Mouse (Mus musculus) limb, embryonic 14.5 days (tissue): ENCODE measurements around the gene Olfr71. TPM values are rescaled to one million over a fixed set of nuclear protein-coding genes. Genes with fewer than 3 reads are reported as not detected.

Experiments
- ATAC-seq: fragments of 200-750 bp; cut with Nextera tagmentation; 2 replicates; pipeline ENCODE4 v1.8.0; 2017; ENCODE audit warnings: low read depth, moderate number of reproducible peaks, moderate TSS enrichment; ENCODE audit not compliant: low FRiP score
- DNase-seq: peaks from one replicate; pipeline ENCODE4 v3.0.0-alpha.2; 2015; ENCODE audit warnings: low spot score
- H3K27ac ChIP-seq: fragments of 300-500 bp; sonication (generic); replicated peaks from 2 replicates; pipeline ENCODE4 v1.5.1; 2014; ENCODE audit warnings: low read depth, mild to moderate bottlenecking, low read length, moderate library complexity, mixed read lengths
- H3K27me3 ChIP-seq: fragments of 300-500 bp; sonication (generic); 2 replicates; pipeline ENCODE4 v1.6.1; 2014; ENCODE audit warnings: low read length, mixed read lengths; ENCODE audit not compliant: control insufficient read depth, insufficient read depth
- H3K36me3 ChIP-seq: fragments of 300-500 bp; sonication (generic); 2 replicates; pipeline ENCODE4 v1.6.1; 2014; ENCODE audit warnings: mild to moderate bottlenecking, low read length, moderate library complexity, mixed read lengths; ENCODE audit not compliant: control insufficient read depth, insufficient read depth
- H3K4me1 ChIP-seq: fragments of 300-500 bp; sonication (generic); 2 replicates; pipeline ENCODE4 v1.6.1; 2014; ENCODE audit warnings: antibody characterized with exemption, low read length, mixed read lengths; ENCODE audit not compliant: control insufficient read depth, insufficient read depth
- H3K4me2 ChIP-seq: fragments of 300-500 bp; sonication (generic); replicated peaks from 2 replicates; pipeline ENCODE4 v1.6.1; 2014; ENCODE audit warnings: low read depth, mild to moderate bottlenecking, low read length, moderate library complexity; ENCODE audit not compliant: severe bottlenecking
- H3K4me3 ChIP-seq: fragments of 300-500 bp; sonication (generic); replicated peaks from 2 replicates; pipeline ENCODE4 v1.5.1; 2014; ENCODE audit warnings: low read length
- H3K9ac ChIP-seq: fragments of 300-500 bp; sonication (generic); 2 replicates; pipeline ENCODE4 v1.6.1; 2014; ENCODE audit warnings: mild to moderate bottlenecking, low read depth, low read length, moderate library complexity; ENCODE audit not compliant: severe bottlenecking
- H3K9me3 ChIP-seq: fragments of 300-500 bp; sonication (generic); 2 replicates; pipeline ENCODE4 v1.6.1; 2016; ENCODE audit warnings: low read length; ENCODE audit not compliant: control insufficient read depth
- POLR2A ChIP-seq: fragments of 200-500 bp; IDR thresholded peaks from 2 replicates; pipeline ENCODE4 v1.8.0; 2012; ENCODE audit warnings: inconsistent platforms, mild to moderate bottlenecking, moderate library complexity, borderline replicate concordance; ENCODE audit not compliant: insufficient read depth, insufficient read length; ENCODE audit errors: extremely low read depth
- WGBS: fragments of 180-500 bp; shearing (Covaris S2); extraction: QIAGEN DNeasy Blood & Tissue Kit; methylation state at CpG from one replicate; pipeline ENCODE4 v1.1.7; 2014; 5-methylcytosine and 5-hydroxymethylcytosine counted together
- polyA plus RNA-seq, 2 experiments: library from polyadenylated mRNA; depleted of rRNA in 1 of 2; stranded (reverse) in 1 of 2; unstranded in 1 of 2; fragments of >200 nt; fragmentation: Nextera tagmentation in 1 of 2; extraction: Ambion mirVana in 1 of 2; gene quantifications; 2 replicates each; pipeline versions ENCODE4 v1.2.1 to v1.2.3; 2012 to 2014

The Olfr71 gene
- polyA plus RNA-seq, 2 experiments: not detected

DNA sequence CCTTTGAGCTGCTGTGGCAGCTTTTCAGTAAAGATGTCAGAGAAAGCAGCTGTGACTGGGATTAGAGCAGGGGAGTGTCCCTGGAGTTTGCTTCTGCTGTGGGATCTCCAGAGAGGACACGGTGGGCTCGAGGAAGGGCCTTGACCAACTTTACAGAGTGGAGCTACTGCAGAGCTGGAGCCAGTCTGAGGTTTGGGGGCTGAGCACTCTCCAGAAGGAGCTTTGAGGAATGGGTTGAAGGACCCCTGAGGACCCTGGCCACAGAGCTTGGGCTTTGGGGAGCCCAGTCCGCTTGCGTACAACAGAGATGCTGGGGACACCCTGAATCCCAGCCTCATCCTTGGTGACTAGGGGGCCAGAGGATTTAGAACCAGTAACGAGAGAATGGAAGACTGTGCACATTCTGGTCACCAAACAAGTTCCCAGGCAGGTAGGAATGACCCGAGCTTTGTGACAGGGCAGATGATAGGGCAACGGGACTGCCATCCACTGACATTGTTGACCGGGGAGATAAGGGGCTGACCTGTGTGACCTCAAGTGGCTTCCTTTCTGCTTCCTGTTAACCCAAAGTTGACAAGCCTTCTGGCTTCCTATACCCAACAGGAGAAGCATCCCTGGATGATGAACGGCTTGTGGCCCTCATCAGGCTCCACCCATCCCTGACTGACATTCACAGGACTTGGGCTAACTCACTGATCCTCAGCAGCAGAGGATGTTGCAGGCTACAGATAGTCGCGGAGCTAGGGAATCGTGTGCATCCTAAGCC, 16.4 kb upstream of the Olfr71 start:
- Histone ChIP-seq H3K27ac (no peak overlapping the region), H3K36me3 (no peaks in the 10 kb centered on the region), H3K27me3 (no peaks in the 10 kb centered on the region), H3K9me3 (no peaks in the 10 kb centered on the region), H3K9ac (no peak overlapping the region), H3K4me3 (no peak overlapping the region), H3K4me1 (peaks cover 16% of the 10 kb centered on the region; the same call in 1 of the 2 replicates), H3K4me2 (no peak overlapping the region)
- no peak for ATAC-seq
- TF ChIP-seq POLR2A: no peak
- 60% methylated on average over 12 of the region's 12 CpGs for WGBS
- DNase-seq: no peak

DNA sequence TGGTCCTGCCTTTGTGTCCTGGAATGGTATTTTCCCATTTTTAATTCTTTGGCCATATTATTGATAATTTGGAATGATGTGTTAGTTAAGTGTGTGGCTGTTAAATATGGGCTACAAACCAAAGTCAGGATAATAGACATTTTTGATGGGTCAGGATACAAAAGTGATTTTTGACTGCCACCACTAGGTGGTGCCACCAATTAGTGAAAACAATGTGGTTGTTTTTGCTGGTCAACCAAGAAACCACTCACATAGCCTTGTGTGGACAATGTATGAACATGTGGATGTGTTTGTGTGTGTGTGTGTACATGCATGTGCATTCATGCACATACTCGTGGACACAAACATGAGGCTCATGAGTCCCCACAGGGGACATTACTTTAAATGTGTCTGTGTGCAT, 14.7 kb upstream of the Olfr71 start:
- DNase-seq: peak; percentile 66
- WGBS: 38% methylated on average over 1 of the region's 1 CpGs
- Histone ChIP-seq H3K4me2 (no peak overlapping the region), H3K27me3 (no peaks in the 10 kb centered on the region), H3K4me3 (no peak overlapping the region), H3K36me3 (no peaks in the 10 kb centered on the region), H3K9ac (no peak overlapping the region), H3K27ac (no peak overlapping the region), H3K4me1 (0 out of 2 replicates have a peak, but pooled peaks cover 6% of the 10 kb centered on the region), H3K9me3 (no peaks in the 10 kb centered on the region)
- TF ChIP-seq POLR2A: no peak
- ATAC-seq: no peak

DNA sequence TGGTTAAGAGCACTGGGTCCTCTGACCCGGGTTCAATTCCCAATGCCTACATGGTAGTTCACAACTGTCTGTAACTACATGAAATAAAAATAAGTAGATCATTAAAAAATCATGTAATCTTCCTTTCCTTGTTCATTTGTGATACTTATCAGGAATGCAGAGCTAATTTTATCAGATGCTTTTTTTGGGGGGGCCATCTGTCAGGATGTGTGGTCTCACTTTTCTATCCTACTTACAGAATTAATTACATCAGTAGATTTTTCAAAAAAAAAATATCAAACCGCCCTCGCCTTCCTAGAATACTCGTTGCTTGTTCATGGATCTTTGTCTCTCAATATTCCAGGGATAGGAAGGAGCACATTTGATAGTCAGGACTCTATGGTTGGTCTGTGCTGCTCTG, 12.1 kb upstream of the Olfr71 start:
- Histone ChIP-seq H3K27ac (no peak overlapping the region), H3K36me3 (no peaks in the 10 kb centered on the region), H3K4me3 (no peak overlapping the region), H3K9me3 (no peaks in the 10 kb centered on the region), H3K27me3 (no peaks in the 10 kb centered on the region), H3K4me1 (0 out of 2 replicates have a peak, but pooled peaks cover 2% of the 10 kb centered on the region), H3K4me2 (no peak overlapping the region), H3K9ac (no peak overlapping the region)
- TF ChIP-seq POLR2A: no peak
- ATAC-seq: no peak
- DNase-seq: no peak
- 87% methylated on average over 4 of the region's 4 CpGs for WGBS

DNA sequence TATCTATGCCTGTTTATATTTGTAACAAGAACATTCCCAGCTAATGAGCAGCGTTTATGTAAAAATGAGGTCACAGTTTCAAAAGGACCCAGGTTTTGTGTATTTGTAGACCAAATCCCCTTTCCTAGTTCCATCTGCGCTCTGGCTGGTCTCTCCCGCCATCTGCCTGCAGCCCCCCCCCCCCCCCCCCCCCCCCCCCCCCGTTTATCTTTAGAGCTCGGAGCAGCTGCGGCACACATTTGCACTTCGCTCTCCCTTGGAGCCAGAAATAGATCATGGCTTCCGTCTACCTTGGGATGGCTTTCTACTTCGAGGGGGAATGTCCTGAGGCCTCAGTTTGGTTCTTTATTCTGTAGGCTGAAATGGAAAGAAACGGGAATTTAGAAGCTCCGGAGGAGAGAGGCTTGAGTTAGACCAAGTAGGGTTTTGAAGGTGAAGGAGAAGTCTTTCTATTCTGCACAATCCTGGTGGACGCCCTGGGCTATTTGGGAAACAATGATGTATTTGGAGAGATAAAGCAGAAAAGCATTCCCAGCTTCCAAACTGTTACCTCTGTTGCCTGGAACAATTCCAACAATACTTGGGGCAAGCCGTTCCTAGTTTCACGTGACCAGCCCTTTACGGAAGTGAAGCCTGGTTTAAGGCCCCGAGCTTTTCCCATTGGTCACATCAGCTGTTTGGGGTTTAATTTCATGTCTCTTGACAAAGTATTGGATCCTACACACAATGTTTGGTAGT, 10.6 kb upstream of the Olfr71 start:
- ATAC-seq (peak; percentile 27; the same call in 1 of the 2 replicates), DNase-seq (no peak)
- H3K4me3 ChIP-seq: no peak overlapping the region
- no peaks in the 10 kb centered on the region for H3K36me3 ChIP-seq
- H3K27me3 ChIP-seq: no peaks in the 10 kb centered on the region
- 51% methylated on average over 12 of the region's 16 CpGs for WGBS
- no peaks in the 10 kb centered on the region for H3K9me3 ChIP-seq
- H3K9ac ChIP-seq: no peak overlapping the region
- no peak for TF ChIP-seq POLR2A
- H3K27ac ChIP-seq: 0 out of 2 replicates have a peak overlapping the region, but pooled peaks have one; percentile 48
- no peak overlapping the region for H3K4me2 ChIP-seq
- no peaks in the 10 kb centered on the region for H3K4me1 ChIP-seq

DNA sequence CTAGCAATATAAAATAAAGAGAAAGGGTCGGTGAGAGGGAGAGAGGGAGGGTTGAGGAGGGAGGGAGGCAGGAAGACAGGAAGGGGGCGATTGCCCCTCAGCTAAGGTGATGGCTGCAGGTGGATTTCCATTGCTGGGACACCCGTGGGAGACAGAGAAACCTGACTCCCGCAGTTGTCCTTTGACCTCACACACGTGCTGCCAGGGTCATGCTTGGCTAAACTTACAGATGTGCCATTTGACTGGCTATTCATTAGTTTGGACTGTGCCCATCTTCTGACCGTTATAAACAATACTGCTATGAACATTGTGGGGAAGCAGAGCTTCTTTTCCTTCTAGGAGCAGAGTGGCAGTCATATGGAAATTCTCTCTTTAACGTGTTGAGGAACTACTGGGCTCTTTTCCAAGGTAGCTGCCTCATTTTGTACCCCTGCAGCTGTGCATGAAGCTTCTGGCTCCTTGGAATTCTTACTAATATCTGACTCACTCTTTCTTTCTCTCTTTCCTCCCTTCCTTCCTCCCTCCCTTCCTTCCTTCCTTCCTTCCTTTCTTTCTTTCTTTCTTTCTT, 3.7 kb upstream of the Olfr71 start:
- no peak for ATAC-seq
- H3K36me3 ChIP-seq: no peaks in the 10 kb centered on the region

More for the DNA sequence above, 3.7 kb upstream of the Olfr71 start:
- no peak for TF ChIP-seq POLR2A
- 25% methylated on average over 7 of the region's 7 CpGs for WGBS
- Histone ChIP-seq H3K27me3 (no peaks in the 10 kb centered on the region), H3K4me3 (no peak overlapping the region), H3K9ac (no peak overlapping the region), H3K27ac (no peak overlapping the region), H3K9me3 (no peaks in the 10 kb centered on the region), H3K4me2 (no peak overlapping the region), H3K4me1 (peaks cover 5% of the 10 kb centered on the region; the same call in 1 of the 2 replicates)
- DNase-seq: peak; percentile 71
